11 mouse cellular contexts compared by ENCODE assay signal in genomic region chr3:33217360-33218034, GRCm38 (mm10).
A peak's percentile ranks its signal among the peaks of the same experiment; 100 is the strongest.
DNase-seq lines count a peak whose midpoint lies in the region; ATAC-seq lines count a peak whose summit lies in the region.
"Had no signal": no experiment of that assay in that cellular context is flagged by ENCODE, and none has a peak within 500 bp of the region (broad histone marks: within the 10 kb centered on the region; RNA-seq: fewer than 3 reads in every experiment).

No protein-coding gene starts in this region.

- WGBS in hindbrain, embryonic 13.5 days: 53% methylated on average over 18 of the region's 18 CpGs
- 74% methylated on average over 18 of the region's 18 CpGs for WGBS in midbrain, embryonic 12.5 days

- peak overlapping the region; percentile 71 for H3K27ac ChIP-seq in hindbrain, embryonic 13.5 days
- peak overlapping the region; percentile 61 for H3K27ac ChIP-seq in midbrain, embryonic 12.5 days (replicated peaks)
- H3K27ac ChIP-seq: embryonic facial prominence, embryonic 13.5 days; heart, adult 2 months; lung, embryonic 15.5 days had no signal

- peak; percentile 93 for ATAC-seq in hindbrain, embryonic 13.5 days (ENCODE audit: low FRiP score)
- peak; percentile 82 for ATAC-seq in midbrain, embryonic 12.5 days (ENCODE audit: low FRiP score, low read depth)
- no peak for ATAC-seq in erythroid progenitor cell, adult 5-6 weeks (replicated peaks; ENCODE audit: low FRiP score, poor library complexity, severe bottlenecking)

- no peak overlapping the region for H3K4me3 ChIP-seq in hindbrain, embryonic 13.5 days
- H3K4me3 ChIP-seq in midbrain, embryonic 12.5 days: no peak overlapping the region
- H3K4me3 ChIP-seq: embryonic facial prominence, embryonic 13.5 days; heart, adult 2 months; lung, embryonic 15.5 days had no signal

- peaks cover 8% of the 10 kb centered on the region; the same call in 1 of the 2 replicates for H3K4me1 ChIP-seq in hindbrain, embryonic 13.5 days (replicated peaks)
- H3K4me1 ChIP-seq in midbrain, embryonic 12.5 days: no peaks in the 10 kb centered on the region
- H3K4me1 ChIP-seq: lung, embryonic 15.5 days had no signal

- H3K9me3 ChIP-seq in hindbrain, embryonic 13.5 days: no peaks in the 10 kb centered on the region
- no peaks in the 10 kb centered on the region for H3K9me3 ChIP-seq in midbrain, embryonic 12.5 days
- H3K9me3 ChIP-seq: embryonic facial prominence, embryonic 13.5 days; lung, embryonic 15.5 days had no signal

- peak; percentile 4 for DNase-seq in left cerebral cortex, postnatal 4 days
- DNase-seq in left cerebral cortex, postnatal 36 days (ENCODE audit: low spot score in 2 of 2): no peak
- peak; percentile 9 for DNase-seq in right cerebral cortex, postnatal 14 days
- no peak for DNase-seq in gastrocnemius, postnatal 25 days
- DNase-seq in cerebellum, postnatal 4 days (ENCODE audit: low spot score in 2 of 2): no peak
- DNase-seq: heart, adult 2 months had no signal

- no peak overlapping the region for H3K9ac ChIP-seq in hindbrain, embryonic 13.5 days
- no peak overlapping the region for H3K9ac ChIP-seq in midbrain, embryonic 12.5 days (replicated peaks)
- H3K9ac ChIP-seq: embryonic facial prominence, embryonic 13.5 days; lung, embryonic 15.5 days had no signal

- H3K27me3 ChIP-seq in hindbrain, embryonic 13.5 days: no peaks in the 10 kb centered on the region
- H3K27me3 ChIP-seq in midbrain, embryonic 12.5 days: no peaks in the 10 kb centered on the region
- H3K27me3 ChIP-seq: embryonic facial prominence, embryonic 13.5 days; lung, embryonic 15.5 days had no signal

- no peaks in the 10 kb centered on the region for H3K36me3 ChIP-seq in hindbrain, embryonic 13.5 days
- H3K36me3 ChIP-seq in midbrain, embryonic 12.5 days: no peaks in the 10 kb centered on the region
- H3K36me3 ChIP-seq: embryonic facial prominence, embryonic 13.5 days; lung, embryonic 15.5 days had no signal

- 0 out of 2 replicates have a peak overlapping the region, but pooled peaks have one; percentile 8 for H3K4me2 ChIP-seq in hindbrain, embryonic 13.5 days
- no peak overlapping the region for H3K4me2 ChIP-seq in midbrain, embryonic 12.5 days (replicated peaks)
- H3K4me2 ChIP-seq: embryonic facial prominence, embryonic 13.5 days; lung, embryonic 15.5 days had no signal

- intact Hi-C loops in left cerebral cortex, postnatal 4 days (cut with DNase I): no loop called here
- intact Hi-C loops in left cerebral cortex, postnatal 36 days (cut with DNase I): no loop called here

Comparison
In these comparisons a context has a peak if more than half of its experiments do, and no peak if none do; other contexts are left out.
1. DNase-seq: peak in left cerebral cortex, postnatal 4 days (single experiment) and right cerebral cortex, postnatal 14 days (single experiment); none in left cerebral cortex, postnatal 36 days (0 of 2), gastrocnemius, postnatal 25 days (single experiment) and cerebellum, postnatal 4 days (0 of 2).